Mouse (Mus musculus): ENCODE measurements around the gene Zscan18.
"Not testable (repeated sequence)": the region's sequence is repeated elsewhere in the genome, so short reads cannot be mapped to it uniquely, and the experiment has no call there.

Zscan18 gene

DNA sequence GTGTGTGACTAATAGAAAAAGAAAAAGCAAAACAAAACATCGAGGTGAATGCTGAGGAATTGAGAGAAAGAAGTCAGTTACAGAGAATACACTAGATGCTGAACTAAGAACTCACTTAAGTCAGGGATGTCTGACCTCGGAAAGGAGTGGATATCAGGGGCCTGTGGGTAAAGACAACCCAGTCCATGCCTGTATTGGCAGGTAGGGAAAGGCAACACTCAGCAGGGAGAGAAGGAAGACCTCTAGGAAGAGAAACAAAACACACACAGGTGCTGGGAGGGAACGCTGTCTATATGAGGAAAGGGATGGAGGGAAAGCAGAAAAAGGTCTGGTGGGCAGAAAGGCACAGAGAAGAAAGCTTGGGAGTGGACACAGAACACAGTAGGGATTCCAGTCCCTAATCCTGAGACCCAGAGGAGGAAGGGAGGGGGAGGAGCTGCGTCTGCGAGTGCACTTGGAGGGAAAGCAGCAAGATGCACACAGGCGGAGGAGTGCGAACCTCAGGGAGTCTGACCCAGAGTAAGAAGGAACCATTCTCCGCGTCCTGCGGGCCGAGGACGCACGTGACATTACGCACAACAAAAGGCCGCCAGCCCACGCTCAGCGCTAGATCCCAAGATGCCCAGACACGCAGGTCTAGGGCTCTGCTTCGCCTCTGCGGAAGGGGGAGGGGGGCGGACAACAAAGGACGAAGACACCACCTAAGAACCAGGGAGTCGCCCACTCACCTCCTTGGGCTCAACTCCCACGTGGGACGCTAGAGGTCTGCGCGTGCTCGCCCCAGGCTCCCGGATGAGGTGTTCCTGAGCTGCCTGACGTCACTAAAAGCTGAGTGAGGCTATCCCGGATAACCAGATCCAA is at the start of gene Zscan18:
Gene Zscan18 (minus strand): TSS at position 770 of the 861 bp plus-strand sequence.
- no peak for DNase-seq (ENCODE audit: extremely low read depth, low read depth, low spot score)

GRCm38 (mm10) chr7:12835779-12836178 is 32.3 kb upstream of the Zscan18 start:
- DNase-seq (ENCODE audit: extremely low read depth, low read depth, low spot score), result no peak

DNA sequence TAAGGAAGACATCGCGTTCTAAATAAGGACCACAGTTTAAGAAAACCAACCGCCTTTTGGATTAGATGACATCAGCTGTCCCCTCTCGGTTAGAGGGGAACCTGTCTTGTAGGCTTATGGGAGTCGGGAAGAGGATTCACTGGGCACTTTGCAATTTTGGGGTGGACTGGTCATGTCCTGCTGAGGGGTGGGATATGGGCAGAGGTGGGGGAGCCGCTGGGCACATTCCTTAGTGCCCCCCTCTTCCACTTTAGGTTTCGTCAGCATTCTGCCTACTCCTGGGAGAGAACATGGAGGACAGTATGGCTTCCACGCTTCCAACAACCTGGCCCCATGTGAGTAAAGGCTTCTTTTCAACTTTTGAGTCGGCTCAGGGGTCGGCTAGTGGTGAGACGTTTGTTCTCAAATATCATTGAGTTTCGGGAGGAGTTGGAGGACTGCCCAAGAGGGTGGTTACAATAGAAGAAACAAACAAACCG is 31.8 kb upstream of the Zscan18 start:
- no peak for DNase-seq (ENCODE audit: extremely low read depth, low read depth, low spot score)

- DNase-seq (ENCODE audit: extremely low read depth, low read depth, low spot score), result peak; percentile 30
These were observed 31.0 kb upstream of the Zscan18 start, which contains the start of gene Zfp110 for GRCm38 (mm10) chr7:12834162-12835120. Gene Zfp110 (plus strand): TSS chr7:12834761.

- peak; percentile 11 for DNase-seq (ENCODE audit: extremely low read depth, low read depth, low spot score)
These were observed 15.3 kb upstream of the Zscan18 start, which contains the start of gene Zfp329 for GRCm38 (mm10) chr7:12818521-12819295. Gene Zfp329 (minus strand): TSS chr7:12818858.

- DNase-seq (ENCODE audit: extremely low read depth, low read depth, low spot score), result no peak
These were observed 12.1 kb upstream of the Zscan18 start for GRCm38 (mm10) chr7:12815566-12815965.

DNA sequence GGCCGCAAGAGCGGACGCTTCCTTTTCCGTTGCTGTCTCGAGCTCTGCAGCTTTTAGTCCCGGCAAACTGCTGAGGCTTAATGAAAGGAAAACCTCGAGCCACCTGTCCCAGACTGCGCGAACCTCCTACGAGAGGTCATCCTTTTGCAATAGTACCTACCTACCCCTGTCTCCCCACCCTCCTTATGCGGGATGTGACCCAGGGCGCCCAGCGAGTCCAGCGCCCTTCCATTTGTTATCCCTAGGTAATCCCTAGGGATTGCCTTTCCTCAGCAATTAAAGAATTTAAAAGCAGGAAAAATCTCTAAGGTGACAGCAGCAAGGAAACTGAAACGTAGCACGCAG is 264 bp upstream of the Zscan18 start:
- no peak for DNase-seq (ENCODE audit: extremely low read depth, low read depth, low spot score)

DNA sequence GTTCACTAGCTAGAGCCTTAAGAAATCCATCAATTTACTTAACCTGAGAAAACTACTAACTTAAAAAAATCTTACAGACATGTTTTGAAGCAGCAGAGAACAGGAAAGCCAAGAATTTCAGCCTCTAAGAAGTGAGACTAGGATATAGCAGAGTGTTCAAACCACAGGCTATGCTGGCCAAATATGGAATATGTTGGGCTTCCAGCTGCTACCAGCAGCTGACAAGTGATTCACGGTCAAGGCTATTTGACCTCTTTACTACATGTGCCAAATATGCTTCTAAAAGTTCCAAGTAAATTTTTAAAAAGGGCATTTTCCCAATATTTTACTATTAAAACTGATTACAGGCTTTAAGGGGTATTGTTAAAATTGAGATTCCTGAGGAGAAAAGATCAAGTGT is 3.9 kb downstream of the Zscan18 start:
- DNase-seq (ENCODE audit: extremely low read depth, low read depth, low spot score), result no peak

DNA sequence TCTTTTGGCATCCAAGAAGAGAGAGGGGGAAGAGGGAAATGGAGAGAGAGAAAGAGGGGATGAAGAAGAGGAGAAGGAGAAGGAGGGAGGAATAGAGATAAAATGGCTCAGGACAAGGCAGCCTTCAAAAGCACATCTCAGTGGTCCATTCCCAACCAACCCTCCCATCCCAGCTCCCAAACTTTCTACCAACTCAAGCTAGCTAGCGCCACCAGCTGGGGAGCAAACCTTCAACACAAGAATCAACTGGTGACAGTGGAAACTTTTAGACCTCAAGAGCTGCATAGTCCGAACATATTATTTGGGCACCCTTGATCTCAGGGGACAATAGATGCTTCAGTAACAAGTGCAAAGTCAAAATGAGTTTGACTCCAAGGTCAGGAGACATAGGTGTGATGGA is 5.5 kb downstream of the Zscan18 start:
- no peak for DNase-seq (ENCODE audit: extremely low read depth, low read depth, low spot score)

GRCm38 (mm10) chr7:12792624-12793023 is 10.8 kb downstream of the Zscan18 start:
- not testable (repeated sequence) for DNase-seq (ENCODE audit: extremely low read depth, low read depth, low spot score)

DNA sequence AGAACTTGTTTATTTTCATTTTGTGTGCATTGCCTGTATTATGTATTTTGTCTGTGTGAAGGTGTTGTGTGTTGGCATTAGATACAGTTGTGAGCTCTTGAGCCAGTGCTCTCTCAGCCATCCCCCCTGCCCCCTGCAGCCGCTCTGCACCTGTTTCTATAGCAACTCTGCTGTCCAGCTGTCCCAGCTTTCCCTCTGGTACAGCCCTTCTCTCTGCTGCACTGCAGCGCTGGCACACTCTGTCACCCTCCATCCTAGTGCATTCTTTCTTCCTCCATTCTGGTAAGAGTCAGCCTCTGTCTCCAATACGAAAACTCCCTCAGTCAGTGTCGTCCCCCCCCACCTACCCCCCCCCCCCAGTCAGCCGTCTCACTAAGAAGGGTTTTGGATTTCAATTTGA is 15.4 kb downstream of the Zscan18 start:
- DNase-seq (ENCODE audit: extremely low read depth, low read depth, low spot score), result no peak

- DNase-seq (ENCODE audit: extremely low read depth, low read depth, low spot score), result peak; percentile 51
These were observed 16.1 kb downstream of the Zscan18 start for GRCm38 (mm10) chr7:12787333-12787732.

GRCm38 (mm10) chr7:12780151-12780830 is 23.1 kb downstream of the Zscan18 start:
- DNase-seq (ENCODE audit: extremely low read depth, low read depth, low spot score), result peak; percentile 40

GRCm38 (mm10) chr7:12779782-12780150 is 23.7 kb downstream of the Zscan18 start:
- DNase-seq (ENCODE audit: extremely low read depth, low read depth, low spot score), result no peak

- DNase-seq (ENCODE audit: extremely low read depth, low read depth, low spot score), result no peak
These were observed 24.3 kb downstream of the Zscan18 start for GRCm38 (mm10) chr7:12779141-12779540.

- DNase-seq (ENCODE audit: extremely low read depth, low read depth, low spot score), result peak; percentile 93
These were observed 28.8 kb downstream of the Zscan18 start for GRCm38 (mm10) chr7:12774606-12775005.

- DNase-seq (ENCODE audit: extremely low read depth, low read depth, low spot score), result no peak
These were observed 29.3 kb downstream of the Zscan18 start for GRCm38 (mm10) chr7:12774111-12774510.

GRCm38 (mm10) chr7:12749431-12750198 is 53.8 kb downstream of the Zscan18 start:
- no peak for DNase-seq (ENCODE audit: extremely low read depth, low read depth, low spot score)

GRCm38 (mm10) chr7:12734904-12735303 is 68.5 kb downstream of the Zscan18 start, which contains the start of gene Vmn2r56:
Gene Vmn2r56 (minus strand): TSS chr7:12735004.
- DNase-seq (ENCODE audit: extremely low read depth, low read depth, low spot score), result no peak
